Mouse (Mus musculus): ENCODE results near the gene Dusp7.

- TF ChIP-seq CTCF (IDR thresholded peaks at IDR 0.05; ENCODE audit: low read depth, low read length) (no peak), POLR2A (IDR thresholded peaks at IDR 0.05; ENCODE audit: extremely low read depth, insufficient read depth, low read length) (no peak)
Measured at GRCm38 (mm10) chr9:106355217-106355974, 13.0 kb upstream of the Dusp7 start.

Measured in liver, adult 2 months (tissue).